Mouse (Mus musculus) embryonic stem cell, embryonic (primary cell): ENCODE results near the gene Pde4dip.

Experiments used
- CTCF ChIA-PET, 4 experiments: fragments of 300-600 bp in 2 of 4; fragments of 350-600 bp in 2 of 4; sonication (Branson Sonifier 250); formaldehyde crosslinking; loops; one replicate each; lab custom pipeline; 2022; ENCODE audit warnings: inconsistent platforms in 2 of 4; lab: Charles Lee
- POLR2A ChIA-PET, 4 experiments: fragments of 300-600 bp in 2 of 4; fragments of 350-600 bp in 2 of 4; sonication (Branson Sonifier 250); formaldehyde crosslinking; loops; one replicate each; lab custom pipeline; 2022; ENCODE audit warnings: antibody characterized with exemption in 4 of 4, inconsistent platforms in 1 of 4; lab: Charles Lee

Pde4dip gene

GRCm38 (mm10) chr3:97641396-97641795 is 247.1 kb downstream of the Pde4dip start:
- ChIA-PET POLR2A (no interaction called here), CTCF (no interaction called here)
